Mouse (Mus musculus): ENCODE measurements around the gene Sec1.

- TF ChIP-seq CTCF (IDR thresholded peaks at IDR 0.05; ENCODE audit: extremely low read depth, insufficient read length, insufficient replicate concordance, low read depth, low read length) (no peak), POLR2A (IDR thresholded peaks at IDR 0.05; ENCODE audit: low read depth, low read length) (peak; percentile 21; the same call in 1 of the 2 replicates)
These were observed 11.7 kb upstream of the Sec1 start for GRCm38 (mm10) chr7:45705873-45706281.
